ENCODE assay signal across 8 mouse cellular contexts in genomic region chr7:28398000-28398399, GRCm38 (mm10). TPM values are rescaled to one million over a fixed set of nuclear protein-coding genes. Genes with fewer than 3 reads are reported as not detected.
DNase-seq lines count a peak whose midpoint lies in the region; ATAC-seq and TF ChIP-seq lines count a peak whose summit lies in the region.

No protein-coding gene starts in this region.

- H3K36me3 ChIP-seq in kidney, embryonic 14.5 days (ENCODE audit: control insufficient read depth, insufficient read depth, low read length) = peaks cover 74% of the 10 kb centered on the region
- H3K36me3 ChIP-seq in thymus, adult 2 months (ENCODE audit: control insufficient read depth, insufficient read depth, low read length) = peaks cover 46% of the 10 kb centered on the region

- H3K4me1 ChIP-seq in cerebellum, adult 2 months (ENCODE audit: control insufficient read depth, insufficient read depth, low read length) = no peaks in the 10 kb centered on the region
- peaks cover 5% of the 10 kb centered on the region; the same call in 1 of the 2 replicates for H3K4me1 ChIP-seq in kidney, embryonic 14.5 days (ENCODE audit: control insufficient read depth, insufficient read depth, low read length)
- peaks cover 6% of the 10 kb centered on the region for H3K4me1 ChIP-seq in thymus, adult 2 months (replicated peaks; ENCODE audit: control insufficient read depth, insufficient read depth, low read length)

- DNase-seq in cerebellum, postnatal 14 days = peak; percentile 50 to 68
- DNase-seq in cerebellum, adult 2 months = no peak
- peak; percentile 65 for DNase-seq in kidney, postnatal 10 days
- DNase-seq in thymus, postnatal 0 days (ENCODE audit: low spot score) = peak; percentile 25
- DNase-seq in thymus, adult 2 months = no peak
- DNase-seq in right cerebral cortex, postnatal 14 days = no peak
- no peak for DNase-seq in urinary bladder, postnatal 25 days (ENCODE audit: low spot score)

- no peak overlapping the region for H3K4me2 ChIP-seq in kidney, embryonic 14.5 days (replicated peaks; ENCODE audit: low read depth, low read length)

- no peak for TF ChIP-seq POLR2A in cerebellum, adult 2 months (IDR thresholded peaks at IDR 0.05; ENCODE audit: borderline replicate concordance, insufficient read depth, low read length)
- TF ChIP-seq POLR2A in thymus, adult 2 months (IDR thresholded peaks at IDR 0.05; ENCODE audit: control insufficient read depth, extremely low read depth, insufficient read depth, low read length, poor library complexity) = no peak

- no peaks in the 10 kb centered on the region for H3K9me3 ChIP-seq in kidney, embryonic 14.5 days (ENCODE audit: control insufficient read depth, low read length)

- no peak overlapping the region for H3K9ac ChIP-seq in kidney, embryonic 14.5 days (ENCODE audit: low read depth, low read length)

- H3K27me3 ChIP-seq in cerebellum, adult 2 months (ENCODE audit: control insufficient read depth, insufficient read depth, low read length) = no peaks in the 10 kb centered on the region
- no peaks in the 10 kb centered on the region for H3K27me3 ChIP-seq in kidney, embryonic 14.5 days (ENCODE audit: control insufficient read depth, insufficient read depth, low read length)
- no peaks in the 10 kb centered on the region for H3K27me3 ChIP-seq in thymus, adult 2 months (ENCODE audit: control insufficient read depth, insufficient read depth, low read length)

- no peak overlapping the region for H3K27ac ChIP-seq in cerebellum, adult 2 months (ENCODE audit: insufficient read depth, low read length)
- H3K27ac ChIP-seq in kidney, embryonic 14.5 days (ENCODE audit: low read depth, low read length) = no peak overlapping the region
- H3K27ac ChIP-seq in thymus, adult 2 months (ENCODE audit: control insufficient read depth, insufficient read depth, low read length) = no peak overlapping the region

- H3K4me3 ChIP-seq in cerebellum, adult 2 months (replicated peaks; ENCODE audit: insufficient read depth, low read depth, low read length) = no peak overlapping the region
- H3K4me3 ChIP-seq in kidney, embryonic 14.5 days (ENCODE audit: low read length) = no peak overlapping the region
- no peak overlapping the region for H3K4me3 ChIP-seq in thymus, adult 2 months (ENCODE audit: control insufficient read depth, insufficient read depth, low read length)

- TF ChIP-seq CTCF in cerebellum, adult 2 months (IDR thresholded peaks at IDR 0.05; ENCODE audit: borderline replicate concordance, insufficient read depth, low read depth, low read length) = no peak
- no peak for TF ChIP-seq CTCF in thymus, adult 2 months (IDR thresholded peaks at IDR 0.05; ENCODE audit: borderline replicate concordance, control insufficient read depth, extremely low read depth, insufficient read depth, low read length, poor library complexity)

- no peak for ATAC-seq in kidney, embryonic 14.5 days (ENCODE audit: low FRiP score, low TSS enrichment)

- WGBS in cerebellum, adult 2 months = 54% methylated on average over 3 of the region's 3 CpGs
- WGBS in kidney, embryonic 14.5 days = 63% methylated on average over 3 of the region's 3 CpGs
- 80% methylated on average over 3 of the region's 3 CpGs for WGBS in thymus, adult 2 months

RNA-seq across cellular contexts. Expression of gene Paf1, which starts 5.2 kb away (rescaled TPM):
- polyA plus RNA-seq in cerebellum, adult 2 months (2012; rRNA removed) = 104 and 124 TPM in 2 replicates
- polyA plus RNA-seq in kidney, embryonic 14.5 days (2014; fragmentation: Nextera tagmentation; extraction: Ambion mirVana) = 68.4 and 82.1 TPM in 2 replicates
- 59.3 and 64.0 TPM in 2 replicates for polyA plus RNA-seq in thymus, postnatal 0 days (2015; fragmentation: Nextera tagmentation; extraction: Ambion mirVana)
- polyA plus RNA-seq in thymus, adult 2 months (2012; rRNA removed) = 146 and 182 TPM in 2 replicates

RNA-seq across cellular contexts. Expression of gene Med29, which starts 5.5 kb away (rescaled TPM):
- polyA plus RNA-seq in cerebellum, adult 2 months (2012; rRNA removed) = 47.9 and 49.5 TPM in 2 replicates
- 54.5 and 68.8 TPM in 2 replicates for polyA plus RNA-seq in kidney, embryonic 14.5 days (2014; fragmentation: Nextera tagmentation; extraction: Ambion mirVana)
- 42.0 and 42.5 TPM in 2 replicates for polyA plus RNA-seq in thymus, postnatal 0 days (2015; fragmentation: Nextera tagmentation; extraction: Ambion mirVana)
- 56.0 and 65.3 TPM in 2 replicates for polyA plus RNA-seq in thymus, adult 2 months (2012; rRNA removed)

RNA-seq across cellular contexts. Expression of gene Zfp36, which starts 17.9 kb away (rescaled TPM):
- polyA plus RNA-seq in cerebellum, adult 2 months (2012; rRNA removed) = 3.7 and 3.9 TPM in 2 replicates
- polyA plus RNA-seq in kidney, embryonic 14.5 days (2014; fragmentation: Nextera tagmentation; extraction: Ambion mirVana) = 8.3 and 10.7 TPM in 2 replicates
- polyA plus RNA-seq in thymus, postnatal 0 days (2015; fragmentation: Nextera tagmentation; extraction: Ambion mirVana) = 70.6 and 72.0 TPM in 2 replicates
- polyA plus RNA-seq in thymus, adult 2 months (2012; rRNA removed) = 152 and 159 TPM in 2 replicates

RNA-seq across cellular contexts. Expression of gene Plekhg2, which starts 25.6 kb away (rescaled TPM):
- polyA plus RNA-seq in cerebellum, adult 2 months (2012; rRNA removed) = 4.2 and 4.3 TPM in 2 replicates
- 52.4 and 70.8 TPM in 2 replicates for polyA plus RNA-seq in kidney, embryonic 14.5 days (2014; fragmentation: Nextera tagmentation; extraction: Ambion mirVana)
- polyA plus RNA-seq in thymus, postnatal 0 days (2015; fragmentation: Nextera tagmentation; extraction: Ambion mirVana) = 35.4 and 49.6 TPM in 2 replicates
- polyA plus RNA-seq in thymus, adult 2 months (2012; rRNA removed) = 187 and 211 TPM in 2 replicates

RNA-seq across cellular contexts. Expression of gene Gmfg, which starts 39.2 kb away (rescaled TPM):
- polyA plus RNA-seq in cerebellum, adult 2 months (2012; rRNA removed) = 2.0 and 2.2 TPM in 2 replicates
- 11.8 and 17.9 TPM in 2 replicates for polyA plus RNA-seq in kidney, embryonic 14.5 days (2014; fragmentation: Nextera tagmentation; extraction: Ambion mirVana)
- 777 and 920 TPM in 2 replicates for polyA plus RNA-seq in thymus, postnatal 0 days (2015; fragmentation: Nextera tagmentation; extraction: Ambion mirVana)
- 180 and 194 TPM in 2 replicates for polyA plus RNA-seq in thymus, adult 2 months (2012; rRNA removed)

Comparison
In these comparisons a context has a peak if more than half of its experiments do, and no peak if none do; other contexts are left out.
1. DNase-seq: peak in cerebellum, postnatal 14 days (2 of 2), kidney, postnatal 10 days (single experiment) and thymus, postnatal 0 days (single experiment); none in cerebellum, adult 2 months (0 of 2), thymus, adult 2 months (single experiment), right cerebral cortex, postnatal 14 days (single experiment) and urinary bladder, postnatal 25 days (single experiment).